Mouse (Mus musculus): Measurements from ENCODE around the gene Cebpa.

Gene Cebpa

GRCm38 (mm10) chr7:35119506-35120145 is 533 bp downstream of the Cebpa start:
- peak; percentile 23 for DNase-seq (ENCODE audit: low read depth, low spot score)

GRCm38 (mm10) chr7:35120146-35120691 is 1.1 kb downstream of the Cebpa start:
- DNase-seq (ENCODE audit: low read depth, low spot score), result no peak

- no peak for DNase-seq (ENCODE audit: low read depth, low spot score)
These were observed 2.1 kb downstream of the Cebpa start for GRCm38 (mm10) chr7:35121150-35121549.

- no peak for DNase-seq (ENCODE audit: low read depth, low spot score)
These were observed 3.6 kb downstream of the Cebpa start for GRCm38 (mm10) chr7:35122401-35123320.

- DNase-seq (ENCODE audit: low read depth, low spot score), result no peak
These were observed 4.4 kb downstream of the Cebpa start for GRCm38 (mm10) chr7:35123431-35123953.

- DNase-seq (ENCODE audit: low read depth, low spot score), result no peak
These were observed 5.1 kb downstream of the Cebpa start for GRCm38 (mm10) chr7:35124216-35124615.

- no peak for DNase-seq (ENCODE audit: low read depth, low spot score)
These were observed 5.7 kb downstream of the Cebpa start for GRCm38 (mm10) chr7:35124745-35125144.

GRCm38 (mm10) chr7:35125971-35126370 is 6.9 kb downstream of the Cebpa start:
- DNase-seq (ENCODE audit: low read depth, low spot score), result no peak

- no peak for DNase-seq (ENCODE audit: low read depth, low spot score)
These were observed 7.9 kb downstream of the Cebpa start for GRCm38 (mm10) chr7:35127001-35127400.

GRCm38 (mm10) chr7:35127721-35128120 is 8.6 kb downstream of the Cebpa start:
- no peak for DNase-seq (ENCODE audit: low read depth, low spot score)

- DNase-seq (ENCODE audit: low read depth, low spot score), result no peak
These were observed 9.8 kb downstream of the Cebpa start for GRCm38 (mm10) chr7:35128677-35129567.

GRCm38 (mm10) chr7:35130059-35130738 is 11.1 kb downstream of the Cebpa start:
- DNase-seq (ENCODE audit: low read depth, low spot score), result no peak

- no peak for DNase-seq (ENCODE audit: low read depth, low spot score)
These were observed 11.8 kb downstream of the Cebpa start for GRCm38 (mm10) chr7:35130888-35131287.

GRCm38 (mm10) chr7:35131601-35132000 is 12.5 kb downstream of the Cebpa start:
- peak; percentile 51 for DNase-seq (ENCODE audit: low read depth, low spot score)

- no peak for DNase-seq (ENCODE audit: low read depth, low spot score)
These were observed 15.5 kb downstream of the Cebpa start for GRCm38 (mm10) chr7:35134621-35135020.

- no peak for DNase-seq (ENCODE audit: low read depth, low spot score)
These were observed 18.4 kb downstream of the Cebpa start for GRCm38 (mm10) chr7:35137524-35137923.

GRCm38 (mm10) chr7:35138481-35138880 is 19.4 kb downstream of the Cebpa start:
- no peak for DNase-seq (ENCODE audit: low read depth, low spot score)

- DNase-seq (ENCODE audit: low read depth, low spot score), result no peak
These were observed 20.8 kb downstream of the Cebpa start for GRCm38 (mm10) chr7:35139880-35140279.

GRCm38 (mm10) chr7:35141519-35141918 is 22.4 kb downstream of the Cebpa start:
- no peak for DNase-seq (ENCODE audit: low read depth, low spot score)

GRCm38 (mm10) chr7:35142522-35142921 is 23.4 kb downstream of the Cebpa start:
- DNase-seq (ENCODE audit: low read depth, low spot score), result peak; percentile 40
